Mouse (Mus musculus) heart, embryonic 14.5 days (tissue): ENCODE results near the gene Mta3. TPM values are rescaled to one million over a fixed set of nuclear protein-coding genes. Genes with fewer than 3 reads are reported as not detected.
A peak's percentile ranks its signal among the peaks of the same experiment; 100 is the strongest.

Experiments used
- ATAC-seq: fragments of 200-750 bp; cut with Nextera tagmentation; 2 replicates; pipeline ENCODE4 v1.8.0; 2017; ENCODE audit warnings: low read depth, moderate TSS enrichment; ENCODE audit not compliant: insufficient number of reproducible peaks, insufficient read depth, low FRiP score
- H3K27ac ChIP-seq, 2 experiments: fragments of 200-500 bp in 1 of 2; fragments of 300-500 bp in 1 of 2; sonication (generic) in 1 of 2; replicated peaks in 1 of 2; 2 replicates each; pipeline ENCODE4 v1.5.1; 2012 to 2014; ENCODE audit warnings: low read depth in 2 of 2, low read length in 2 of 2, control low read depth in 1 of 2, mild to moderate bottlenecking in 1 of 2, mixed read lengths in 1 of 2; ENCODE audit not compliant: control insufficient read depth in 1 of 2, insufficient read depth in 1 of 2
- H3K27me3 ChIP-seq: fragments of 300-500 bp; sonication (generic); 2 replicates; pipeline ENCODE4 v1.6.1; 2014; ENCODE audit warnings: mild to moderate bottlenecking, low read length, control low read depth; ENCODE audit not compliant: control insufficient read depth, insufficient read depth
- H3K36me3 ChIP-seq: fragments of 300-500 bp; sonication (generic); 2 replicates; pipeline ENCODE4 v1.6.1; 2014; ENCODE audit warnings: mild to moderate bottlenecking, control low read depth, low read length, mixed read lengths; ENCODE audit not compliant: control insufficient read depth, insufficient read depth
- H3K4me1 ChIP-seq, 2 experiments: fragments of 200-500 bp in 1 of 2; fragments of 300-500 bp in 1 of 2; sonication (generic) in 1 of 2; 2 replicates each; pipeline ENCODE4 v1.6.1; 2012 to 2014; ENCODE audit warnings: low read length in 2 of 2, control low read depth in 1 of 2, mixed read lengths in 1 of 2; ENCODE audit not compliant: control insufficient read depth in 2 of 2, insufficient read depth in 2 of 2
- H3K4me2 ChIP-seq: fragments of 300-500 bp; sonication (generic); 2 replicates; pipeline ENCODE4 v1.6.1; 2014; ENCODE audit warnings: mild to moderate bottlenecking, low read length
- H3K4me3 ChIP-seq, 2 experiments: fragments of 200-500 bp in 1 of 2; fragments of 300-500 bp in 1 of 2; sonication (generic) in 1 of 2; 2 replicates each; pipeline ENCODE4 v1.5.1; 2012 to 2014; ENCODE audit warnings: low read length in 2 of 2, mild to moderate bottlenecking in 2 of 2, control low read depth in 1 of 2, low read depth in 1 of 2, moderate library complexity in 1 of 2; ENCODE audit not compliant: control insufficient read depth in 1 of 2, insufficient read depth in 1 of 2
- H3K9ac ChIP-seq: fragments of 300-500 bp; sonication (generic); 2 replicates; pipeline ENCODE4 v1.6.1; 2014; ENCODE audit warnings: mild to moderate bottlenecking, low read length
- H3K9me3 ChIP-seq: fragments of 300-500 bp; sonication (generic); 2 replicates; pipeline ENCODE4 v1.6.1; 2016; ENCODE audit warnings: low read length, control low read depth; ENCODE audit not compliant: control insufficient read depth
- WGBS: fragments of 180-500 bp; shearing (Covaris S2); extraction: QIAGEN DNeasy Blood & Tissue Kit; methylation state at CpG from one replicate; pipeline ENCODE4 v1.1.7; 2014; 5-methylcytosine and 5-hydroxymethylcytosine counted together
- polyA plus RNA-seq: library from polyadenylated mRNA; unstranded; fragments of >200 nt; fragmentation: Nextera tagmentation; extraction: Ambion mirVana; gene quantifications from 2 replicates; pipeline ENCODE4 v1.2.1, GENCODE M21; 2014

The Mta3 gene
- 34.0 and 37.0 TPM in 2 replicates for polyA plus RNA-seq

DNA sequence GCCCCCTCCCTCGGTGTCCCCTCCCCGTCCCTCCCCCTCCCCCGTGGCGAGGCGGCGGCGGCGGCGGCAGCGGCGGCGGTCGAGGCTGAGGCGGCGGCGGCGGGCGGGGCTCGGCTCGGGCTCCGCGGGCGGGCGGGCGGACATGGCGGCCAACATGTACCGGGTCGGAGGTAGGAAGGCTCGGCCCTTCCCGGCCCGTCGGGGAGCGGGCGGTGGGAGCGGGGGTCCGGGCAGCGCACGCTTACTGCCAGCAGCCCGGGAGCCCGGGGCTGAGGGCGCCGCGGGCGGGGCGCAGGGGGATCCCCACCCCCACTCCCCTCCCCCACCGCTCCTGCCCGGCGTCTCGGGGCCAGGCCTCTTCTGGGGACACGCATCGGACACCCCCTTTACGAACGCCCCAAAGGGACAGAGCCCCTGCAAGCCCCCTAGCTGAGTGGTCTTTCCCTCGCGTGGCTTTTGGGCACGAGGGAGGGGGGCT, at the start of gene Mta3:
TSS of gene Mta3 (plus strand) at position 48 of the 478 bp plus-strand sequence.
- Histone ChIP-seq H3K4me3 (peak within 1 kb of the TSS; percentile 83 to 87), H3K36me3 (peaks cover 13% of the 10 kb centered on the region), H3K9me3 (no peaks in the 10 kb centered on the region), H3K9ac (peak within 1 kb of the TSS; percentile 89), H3K27ac (peak within 1 kb of the TSS; percentile 86 to 95), H3K4me1 (peaks cover 4 to 6% of the 10 kb centered on the region in 2 experiments; a peak in 1 of 4 replicates), H3K27me3 (no peaks in the 10 kb centered on the region), H3K4me2 (peak within 1 kb of the TSS; percentile 81)
- WGBS, result 0% methylated on average over 15 of the region's 56 CpGs
- peak; percentile 72 for ATAC-seq

GRCm38 (mm10) chr17:83657375-83657774, 48.6 kb upstream of the Mta3 start:
- Histone ChIP-seq H3K4me2 (no peak overlapping the region), H3K27me3 (no peaks in the 10 kb centered on the region), H3K4me3 (no peak overlapping the region), H3K9me3 (0 out of 2 replicates have a peak, but pooled peaks cover 3% of the 10 kb centered on the region), H3K36me3 (no peaks in the 10 kb centered on the region), H3K27ac (no peak overlapping the region), H3K9ac (no peak overlapping the region), H3K4me1 (no peaks in the 10 kb centered on the region)
- 85% methylated on average over 9 of the region's 9 CpGs for WGBS
- ATAC-seq, result no peak

- no peak for ATAC-seq
- H3K27me3 ChIP-seq, result no peaks in the 10 kb centered on the region
- 50% methylated on average over 1 of the region's 1 CpGs for WGBS
Observed at GRCm38 (mm10) chr17:83658943-83659342, 47.0 kb upstream of the Mta3 start.

DNA sequence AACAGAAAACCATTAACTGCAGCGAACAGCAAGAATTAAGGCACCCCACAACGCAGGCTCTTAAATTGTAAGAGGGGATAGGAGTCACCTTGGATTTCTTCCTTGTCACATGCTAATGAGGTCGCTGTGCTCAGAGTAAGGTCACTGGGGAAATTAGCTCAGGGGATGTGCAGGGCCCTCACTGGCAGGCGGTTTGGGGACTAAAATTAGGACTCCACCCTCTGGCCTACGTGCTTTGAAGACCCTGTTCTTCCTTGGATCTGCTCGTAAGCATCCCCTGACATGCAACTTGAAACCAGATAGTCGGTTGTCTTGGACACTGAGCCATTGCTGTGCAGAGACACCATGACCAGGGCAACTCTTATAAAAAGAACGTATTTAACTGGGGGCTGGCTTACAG, 41.2 kb upstream of the Mta3 start:
- Histone ChIP-seq H3K9me3 (peaks cover 5% of the 10 kb centered on the region; the same call in 1 of the 2 replicates), H3K4me2 (no peak overlapping the region), H3K27ac (no peak overlapping the region), H3K4me1 (no peaks in the 10 kb centered on the region; a peak in 1 of 4 replicates), H3K4me3 (no peak overlapping the region), H3K36me3 (no peaks in the 10 kb centered on the region), H3K9ac (no peak overlapping the region), H3K27me3 (no peaks in the 10 kb centered on the region)
- WGBS, result 48% methylated on average over 8 of the region's 8 CpGs
- no peak for ATAC-seq

More at GRCm38 (mm10) chr17:83658943-83659342, 47.0 kb upstream of the Mta3 start:
- H3K9me3 ChIP-seq, result peaks cover 5% of the 10 kb centered on the region; the same call in 1 of the 2 replicates
- H3K36me3 ChIP-seq, result no peaks in the 10 kb centered on the region
- no peak overlapping the region for H3K27ac ChIP-seq
- H3K4me3 ChIP-seq, result no peak overlapping the region
- no peaks in the 10 kb centered on the region for H3K4me1 ChIP-seq
- H3K9ac ChIP-seq, result no peak overlapping the region
- no peak overlapping the region for H3K4me2 ChIP-seq

GRCm38 (mm10) chr17:83666597-83667287, 39.2 kb upstream of the Mta3 start:
- no peaks in the 10 kb centered on the region for H3K36me3 ChIP-seq
- no peaks in the 10 kb centered on the region; a peak in 1 of 4 replicates for H3K4me1 ChIP-seq
- ATAC-seq, result no peak
- no peak overlapping the region for H3K4me3 ChIP-seq
- 56% methylated on average over 12 of the region's 13 CpGs for WGBS
- peaks cover 3% of the 10 kb centered on the region; the same call in 1 of the 2 replicates for H3K9me3 ChIP-seq
- H3K4me2 ChIP-seq, result no peak overlapping the region
- H3K9ac ChIP-seq, result no peak overlapping the region
- H3K27me3 ChIP-seq, result no peaks in the 10 kb centered on the region
- no peak overlapping the region for H3K27ac ChIP-seq

GRCm38 (mm10) chr17:83667934-83668690, 37.9 kb upstream of the Mta3 start:
- Histone ChIP-seq H3K27me3 (no peaks in the 10 kb centered on the region), H3K4me2 (no peak overlapping the region), H3K4me1 (no peaks in the 10 kb centered on the region; a peak in 1 of 4 replicates), H3K36me3 (no peaks in the 10 kb centered on the region), H3K27ac (no peak overlapping the region), H3K4me3 (no peak overlapping the region), H3K9ac (no peak overlapping the region), H3K9me3 (peaks cover under 1% of the 10 kb centered on the region; the same call in 1 of the 2 replicates)
- no peak for ATAC-seq
- WGBS, result 75% methylated on average over 3 of the region's 3 CpGs

GRCm38 (mm10) chr17:83672685-83673084, 33.3 kb upstream of the Mta3 start:
- Histone ChIP-seq H3K9me3 (no peaks in the 10 kb centered on the region), H3K9ac (no peak overlapping the region), H3K4me1 (no peaks in the 10 kb centered on the region), H3K27ac (no peak overlapping the region), H3K4me3 (no peak overlapping the region), H3K27me3 (no peaks in the 10 kb centered on the region), H3K4me2 (no peak overlapping the region), H3K36me3 (no peaks in the 10 kb centered on the region)
- 75% methylated on average over 4 of the region's 4 CpGs for WGBS
- no peak for ATAC-seq
